Mouse (Mus musculus) bone marrow macrophage, adult 2 months (primary cell): ENCODE data around the gene Frem3.

Experiments
- CTCF ChIP-seq: IDR thresholded peaks from 2 replicates; pipeline ENCODE4 v1.5.1; 2012; ENCODE audit warnings: low read depth, mild to moderate bottlenecking, low read length, moderate library complexity
- POLR2A ChIP-seq: IDR thresholded peaks from 2 replicates; pipeline ENCODE4 v1.6.1; 2012; ENCODE audit warnings: mild to moderate bottlenecking, low read depth, low read length, borderline replicate concordance

DNA sequence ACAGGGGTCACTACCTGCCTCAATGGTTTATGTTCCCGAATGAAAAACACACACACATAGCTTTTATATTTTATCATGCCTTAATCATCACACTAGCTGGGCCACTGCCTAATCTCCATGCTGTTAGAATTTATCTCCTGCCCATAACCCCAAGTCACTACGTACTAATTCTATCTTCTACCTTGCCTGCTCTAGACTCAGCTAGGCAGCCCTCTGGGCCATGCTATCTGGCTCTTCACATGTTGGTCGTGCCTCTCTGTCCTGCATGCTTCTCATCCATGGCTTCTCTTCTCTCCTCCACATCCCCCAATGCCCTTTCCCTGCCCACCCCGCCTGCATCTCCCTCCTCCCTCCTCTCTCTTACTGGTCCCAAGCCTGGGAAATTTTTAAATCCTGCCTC, 9.0 kb upstream of the Frem3 start:
- TF ChIP-seq CTCF (no peak), POLR2A (no peak)
